Mouse (Mus musculus) layer of hippocampus, postnatal 10 days (tissue): ENCODE measurements at regions not wholly inside any gene's neighbourhood (a gene's known extent, or its start where the extent isn't known, plus 50 kb on each side); places are given as distances from the start of the nearest gene placed in this dataset.
A peak's percentile ranks its signal among the peaks of the same experiment; 100 is the strongest.

ENCODE experiments used
- DNase-seq, 2 experiments: peaks; one replicate each; pipeline ENCODE4 v3.0.0; 2021; ENCODE audit warnings: low spot score in 2 of 2

GRCm38 (mm10) chr8:92518031-92518430, 156.1 kb upstream of the Irx6 start:
- DNase-seq = no peak

- DNase-seq = no peak
Measured at GRCm38 (mm10) chr8:92518486-92518885, 155.6 kb upstream of the Irx6 start.

- DNase-seq = no peak
Measured at GRCm38 (mm10) chr8:92522519-92522918, 151.6 kb upstream of the Irx6 start.

- DNase-seq = no peak
Measured at GRCm38 (mm10) chr8:92529756-92530155, 144.3 kb upstream of the Irx6 start.

GRCm38 (mm10) chr8:92540636-92541035, 133.5 kb upstream of the Irx6 start:
- no peak for DNase-seq

- DNase-seq = peak in 1 of 2 experiments; percentile 27
Measured at GRCm38 (mm10) chr8:92545347-92546059, 128.6 kb upstream of the Irx6 start.

- DNase-seq = no peak
Measured at GRCm38 (mm10) chr8:92555140-92555539, 118.9 kb upstream of the Irx6 start.

- DNase-seq = no peak
Measured at GRCm38 (mm10) chr8:92555631-92556030, 118.5 kb upstream of the Irx6 start.

- no peak for DNase-seq
Measured at GRCm38 (mm10) chr8:92562471-92562870, 111.6 kb upstream of the Irx6 start.

- no peak for DNase-seq
Measured at GRCm38 (mm10) chr8:92562962-92563361, 111.1 kb upstream of the Irx6 start.

GRCm38 (mm10) chr8:92569650-92570049, 104.4 kb upstream of the Irx6 start:
- no peak for DNase-seq

- no peak for DNase-seq
Measured at GRCm38 (mm10) chr8:92579446-92579845, 94.6 kb upstream of the Irx6 start.

- no peak for DNase-seq
Measured at GRCm38 (mm10) chr8:92581051-92581450, 93.0 kb upstream of the Irx6 start.

GRCm38 (mm10) chr8:92600766-92601165, 73.3 kb upstream of the Irx6 start:
- DNase-seq = no peak

- DNase-seq = no peak
Measured at GRCm38 (mm10) chr8:92602973-92603372, 71.1 kb upstream of the Irx6 start.

- no peak for DNase-seq
Measured at GRCm38 (mm10) chr8:92605631-92606030, 68.5 kb upstream of the Irx6 start.

- DNase-seq = no peak
Measured at GRCm38 (mm10) chr8:92607604-92608003, 66.5 kb upstream of the Irx6 start.

GRCm38 (mm10) chr8:92609908-92610307, 64.2 kb upstream of the Irx6 start:
- no peak for DNase-seq

- no peak for DNase-seq
Measured at GRCm38 (mm10) chr8:92610487-92611059, 63.5 kb upstream of the Irx6 start.

GRCm38 (mm10) chr8:92613486-92613885, 60.6 kb upstream of the Irx6 start:
- peak; percentile 18 to 25 for DNase-seq

- no peak for DNase-seq
Measured at GRCm38 (mm10) chr8:92616341-92617115, 57.6 kb upstream of the Irx6 start.

GRCm38 (mm10) chr8:92618281-92618680, 55.8 kb upstream of the Irx6 start:
- peak in 1 of 2 experiments; percentile 15 for DNase-seq
